Mouse (Mus musculus) bone marrow macrophage, adult 2 months (primary cell): ENCODE results near the gene Adra2c. TPM values are rescaled to one million over a fixed set of nuclear protein-coding genes. Genes with fewer than 3 reads are reported as not detected.

Experiments
- H3K27ac ChIP-seq: 2 replicates; pipeline ENCODE4 v1.5.1; 2012; ENCODE audit warnings: low read depth, low read length; ENCODE audit not compliant: insufficient read depth
- H3K4me1 ChIP-seq: 2 replicates; pipeline ENCODE4 v1.6.1; 2012; ENCODE audit warnings: low read length; ENCODE audit not compliant: control insufficient read depth, insufficient read depth
- H3K4me3 ChIP-seq: 2 replicates; pipeline ENCODE4 v1.5.1; 2012; ENCODE audit warnings: mild to moderate bottlenecking, low read length, moderate library complexity; ENCODE audit not compliant: insufficient read depth
- CTCF ChIP-seq: IDR thresholded peaks from 2 replicates; pipeline ENCODE4 v1.5.1; 2012; ENCODE audit warnings: low read depth, mild to moderate bottlenecking, low read length, moderate library complexity
- POLR2A ChIP-seq: IDR thresholded peaks from 2 replicates; pipeline ENCODE4 v1.6.1; 2012; ENCODE audit warnings: mild to moderate bottlenecking, low read depth, low read length, borderline replicate concordance
- polyA plus RNA-seq: library from polyadenylated mRNA; stranded (reverse); fragments of >200 nt; gene quantifications from 2 replicates; pipeline ENCODE4 v1.2.4, GENCODE M21; 2012; ENCODE audit not compliant: missing spikeins, insufficient read depth, insufficient read length

The Adra2c gene
- polyA plus RNA-seq, 1 experiment: not detected

GRCm38 (mm10) chr5:35311738-35312250, 33.7 kb downstream of the Adra2c start:
- TF ChIP-seq CTCF (no peak), POLR2A (no peak)
- Histone ChIP-seq H3K4me1 (peaks cover 6% of the 10 kb centered on the region; the same call in 1 of the 2 replicates), H3K27ac (no peak overlapping the region), H3K4me3 (no peak overlapping the region)

- no peak overlapping the region for H3K4me3 ChIP-seq
- H3K27ac ChIP-seq: no peak overlapping the region
- no peak for TF ChIP-seq CTCF
- peaks cover 6% of the 10 kb centered on the region; the same call in 1 of the 2 replicates for H3K4me1 ChIP-seq
Measured at GRCm38 (mm10) chr5:35313231-35313821, 35.2 kb downstream of the Adra2c start.

GRCm38 (mm10) chr5:35313826-35314586, 35.9 kb downstream of the Adra2c start:
- Histone ChIP-seq H3K27ac (no peak overlapping the region), H3K4me1 (peaks cover 6% of the 10 kb centered on the region; the same call in 1 of the 2 replicates), H3K4me3 (no peak overlapping the region)
- TF ChIP-seq CTCF (no peak), POLR2A (no peak)

GRCm38 (mm10) chr5:35314629-35315028, 36.5 kb downstream of the Adra2c start:
- TF ChIP-seq CTCF (no peak), POLR2A (no peak)
- H3K27ac ChIP-seq: no peak overlapping the region
- H3K4me3 ChIP-seq: no peak overlapping the region
- peaks cover 6% of the 10 kb centered on the region; the same call in 1 of the 2 replicates for H3K4me1 ChIP-seq

GRCm38 (mm10) chr5:35315204-35315603, 37.1 kb downstream of the Adra2c start:
- no peak overlapping the region for H3K4me3 ChIP-seq
- no peak overlapping the region for H3K27ac ChIP-seq
- peaks cover 6% of the 10 kb centered on the region; the same call in 1 of the 2 replicates for H3K4me1 ChIP-seq
- no peak for TF ChIP-seq CTCF
- TF ChIP-seq POLR2A: no peak

GRCm38 (mm10) chr5:35320650-35321049, 42.5 kb downstream of the Adra2c start:
- no peak overlapping the region for H3K27ac ChIP-seq
- H3K4me1 ChIP-seq: no peaks in the 10 kb centered on the region
- TF ChIP-seq POLR2A (no peak), CTCF (no peak)
- no peak overlapping the region for H3K4me3 ChIP-seq

- no peak for TF ChIP-seq CTCF
- Histone ChIP-seq H3K27ac (no peak overlapping the region), H3K4me3 (no peak overlapping the region)
Measured at GRCm38 (mm10) chr5:35330822-35331221, 52.7 kb downstream of the Adra2c start.

More at GRCm38 (mm10) chr5:35330822-35331221, 52.7 kb downstream of the Adra2c start:
- H3K4me1 ChIP-seq: no peaks in the 10 kb centered on the region

Other genes with a start within 250 kb of the Adra2c start
- gene Hgfac, start 236.8 kb upstream of the Adra2c start, polyA plus RNA-seq: not detected in 2 replicates
- gene Dok7, start 221.6 kb upstream of the Adra2c start, polyA plus RNA-seq: not detected in 2 replicates
- 105 and 109 TPM in 2 replicates for gene Lrpap1, start 172.6 kb upstream of the Adra2c start, polyA plus RNA-seq
- not detected in 2 replicates for gene Hmx1, start 110.8 kb downstream of the Adra2c start, polyA plus RNA-seq
- not detected in 2 replicates for gene Cpz, start 247.4 kb downstream of the Adra2c start, polyA plus RNA-seq